Mouse (Mus musculus): Measurements from ENCODE around the gene Wdr70. TPM values are rescaled to one million over a fixed set of nuclear protein-coding genes. Genes with fewer than 3 reads are reported as not detected.

The Wdr70 gene
- total RNA-seq, 2 experiments from 2014 or later, result 29.9 to 40.2 TPM

DNA sequence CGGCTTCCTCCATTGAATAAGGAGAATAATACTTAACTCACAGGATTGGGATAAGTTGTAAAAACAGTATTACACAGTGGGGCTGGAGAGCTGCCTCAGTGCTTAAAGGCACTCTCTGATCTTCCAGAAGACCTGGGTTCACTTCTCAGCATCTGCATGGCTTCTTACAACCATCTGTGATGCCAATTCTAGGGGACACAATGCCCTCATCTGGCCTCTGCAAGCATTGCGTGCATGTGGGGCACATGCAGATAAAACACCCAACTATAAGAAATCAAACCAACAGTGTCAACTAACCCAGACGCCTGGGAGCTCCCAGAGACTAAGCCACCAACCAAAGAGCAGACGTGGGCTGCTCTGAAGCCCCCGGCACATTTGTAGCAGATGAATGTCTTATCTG, 60.6 kb downstream of the Wdr70 start:
- ATAC-seq (replicated peaks; ENCODE audit: low FRiP score, low TSS enrichment, poor library complexity, severe bottlenecking), result 0 out of 2 replicates have a peak, but pooled peaks have one; percentile 59

DNA sequence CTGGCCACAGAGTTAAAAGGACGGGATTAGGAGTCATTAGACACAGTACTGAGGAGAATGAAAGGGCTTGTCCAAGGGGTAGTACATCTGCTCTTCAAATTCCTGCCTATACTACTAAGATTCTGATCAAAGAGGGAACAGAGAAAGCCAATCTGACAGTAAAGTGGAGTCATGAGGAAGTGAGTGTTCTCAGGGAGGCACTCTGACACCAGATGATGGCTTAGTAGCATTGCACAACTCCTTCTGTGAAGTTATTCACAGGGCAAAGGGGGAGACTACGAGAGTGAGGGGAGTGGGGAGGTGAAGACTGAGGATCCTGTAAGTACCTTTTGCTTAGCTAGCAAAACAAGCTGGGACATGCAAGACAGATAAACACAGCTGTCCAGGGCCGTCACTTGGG, 61.2 kb downstream of the Wdr70 start:
- no peak for ATAC-seq (replicated peaks; ENCODE audit: low FRiP score, low TSS enrichment, poor library complexity, severe bottlenecking)

DNA sequence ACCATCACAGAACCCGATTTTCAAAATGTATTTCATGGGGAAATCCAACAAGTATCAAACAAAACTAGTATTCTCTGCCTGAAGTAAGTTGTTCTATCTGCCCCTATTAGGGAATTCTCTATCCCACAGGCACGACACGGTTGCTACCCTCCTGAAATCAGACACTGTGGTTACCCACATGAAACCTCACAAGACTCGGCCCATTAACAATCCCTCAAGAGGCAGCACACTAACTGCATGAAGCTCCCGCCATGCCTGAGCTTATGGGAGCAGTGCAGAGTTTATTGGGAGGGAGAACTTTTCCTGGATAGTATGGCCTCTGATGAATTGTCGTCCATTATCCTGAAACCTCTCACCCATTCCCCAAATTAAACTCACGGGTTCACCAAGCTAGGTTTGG, 67.8 kb downstream of the Wdr70 start:
- ATAC-seq (replicated peaks; ENCODE audit: low FRiP score, low TSS enrichment, poor library complexity, severe bottlenecking), result no peak

DNA sequence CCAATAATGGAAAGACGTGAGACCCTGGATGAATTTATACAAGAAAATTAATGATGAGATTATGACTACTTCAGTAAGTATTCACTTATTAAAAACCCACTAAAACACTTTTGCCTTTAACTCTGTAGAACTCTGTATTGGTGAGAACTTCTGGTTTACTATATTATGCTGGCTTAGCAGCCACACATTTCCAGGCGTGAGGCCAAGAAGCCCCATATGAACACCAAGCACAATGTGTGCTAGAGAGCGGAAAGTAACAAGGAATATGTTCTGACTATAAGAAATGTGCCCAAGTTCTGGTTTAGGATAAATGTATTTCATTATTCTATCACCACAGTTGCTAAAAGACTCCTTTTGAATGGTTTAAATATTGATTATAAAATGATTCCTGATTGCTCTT, 68.4 kb downstream of the Wdr70 start:
- no peak for ATAC-seq (replicated peaks; ENCODE audit: low FRiP score, low TSS enrichment, poor library complexity, severe bottlenecking)

DNA sequence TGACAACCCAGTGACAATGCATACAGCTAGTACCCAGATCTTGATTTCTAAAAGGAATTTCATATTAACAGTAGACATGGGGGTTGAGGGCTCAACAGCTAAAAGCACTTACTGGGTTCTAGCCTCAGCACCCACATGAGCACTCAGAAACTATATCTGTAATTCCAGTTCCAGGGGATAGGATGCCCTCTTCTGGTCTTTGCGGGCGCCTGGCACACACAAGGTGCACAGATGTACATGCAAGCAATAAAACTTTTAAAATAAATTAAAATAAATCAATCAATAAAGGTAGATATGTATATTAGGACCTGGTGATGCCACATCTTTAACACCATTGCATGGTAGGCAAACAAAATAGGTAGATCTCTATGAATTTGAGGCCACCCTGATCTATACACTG, 71.5 kb downstream of the Wdr70 start:
- ATAC-seq (replicated peaks; ENCODE audit: low FRiP score, low TSS enrichment, poor library complexity, severe bottlenecking), result no peak

DNA sequence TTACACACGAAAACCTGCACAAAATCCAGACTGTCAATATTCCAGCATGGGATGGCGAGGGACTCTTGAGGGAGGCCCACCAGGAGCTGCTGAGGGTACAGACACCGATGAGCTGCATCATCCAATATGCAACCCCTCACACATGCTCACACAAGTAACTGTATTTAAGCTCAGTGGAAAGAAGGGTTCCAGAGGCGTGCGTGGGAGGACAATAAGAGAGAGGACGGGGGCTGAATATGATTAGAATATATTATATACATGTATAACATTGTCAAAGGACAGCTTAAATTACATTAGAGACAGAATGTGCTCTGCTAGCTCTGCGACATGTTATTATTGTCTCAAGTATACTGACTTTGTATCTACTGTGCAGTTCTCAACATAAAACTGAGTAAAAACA, 87.6 kb downstream of the Wdr70 start:
- no peak for ATAC-seq (replicated peaks; ENCODE audit: low FRiP score, low TSS enrichment, poor library complexity, severe bottlenecking)

DNA sequence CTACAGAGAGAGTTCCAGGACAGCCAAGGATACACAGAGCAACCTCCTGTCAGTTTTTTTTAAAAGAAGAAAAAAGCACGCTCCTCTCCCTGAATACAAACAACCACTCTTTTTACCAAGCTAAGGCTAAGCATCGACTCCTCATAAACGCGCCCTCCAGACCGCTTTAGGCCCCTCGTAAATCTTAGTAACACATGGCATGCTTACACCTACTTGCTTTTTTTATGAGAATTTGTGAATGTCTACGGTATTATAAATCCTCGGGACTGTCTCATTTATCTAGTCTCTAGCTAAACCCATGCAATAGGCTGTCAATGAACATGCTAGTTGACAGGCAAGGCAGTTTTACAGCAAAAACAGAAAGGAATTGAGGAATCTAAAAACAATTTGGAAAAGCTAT, 91.6 kb downstream of the Wdr70 start:
- ATAC-seq (replicated peaks; ENCODE audit: low FRiP score, low TSS enrichment, poor library complexity, severe bottlenecking), result no peak

DNA sequence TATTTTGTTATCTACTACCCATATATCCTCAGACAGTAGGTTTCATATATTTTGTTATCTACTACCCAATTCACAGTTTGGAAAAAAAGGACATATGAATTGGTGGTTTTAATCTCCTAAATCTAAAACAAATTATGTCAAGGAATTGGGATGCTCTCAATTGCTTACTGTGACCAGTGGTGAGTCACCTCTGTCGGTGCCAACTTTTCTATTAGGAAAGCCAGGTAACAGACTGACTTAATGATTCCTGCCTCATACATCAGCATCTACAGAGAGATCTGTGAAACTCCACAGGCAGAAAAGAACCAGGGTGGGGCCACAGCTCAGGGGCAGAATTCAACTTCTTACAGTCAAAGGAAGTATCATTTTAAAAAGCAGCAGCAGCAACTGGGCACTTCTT, 93.0 kb downstream of the Wdr70 start:
- ATAC-seq (replicated peaks; ENCODE audit: low FRiP score, low TSS enrichment, poor library complexity, severe bottlenecking), result no peak

DNA sequence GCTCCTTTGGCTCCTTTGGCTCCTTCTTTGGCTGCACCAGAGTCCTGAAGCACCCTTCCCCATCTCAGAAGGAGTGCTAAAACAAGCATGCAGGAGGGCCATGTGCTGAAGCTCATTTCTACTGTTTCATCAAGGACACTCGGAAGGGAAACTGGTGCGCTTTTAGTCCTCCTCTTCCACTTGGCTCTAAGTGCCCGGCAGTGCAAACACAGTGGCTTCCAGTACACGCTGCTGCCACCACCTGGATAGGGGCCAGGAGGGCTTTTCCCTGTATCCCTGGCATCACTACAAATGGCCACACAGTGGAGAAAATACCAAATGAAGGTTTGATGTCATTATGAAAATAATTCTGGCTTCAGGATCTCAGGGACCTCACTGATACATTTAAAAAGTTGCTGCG, 93.5 kb downstream of the Wdr70 start:
- ATAC-seq (replicated peaks; ENCODE audit: low FRiP score, low TSS enrichment, poor library complexity, severe bottlenecking), result no peak

DNA sequence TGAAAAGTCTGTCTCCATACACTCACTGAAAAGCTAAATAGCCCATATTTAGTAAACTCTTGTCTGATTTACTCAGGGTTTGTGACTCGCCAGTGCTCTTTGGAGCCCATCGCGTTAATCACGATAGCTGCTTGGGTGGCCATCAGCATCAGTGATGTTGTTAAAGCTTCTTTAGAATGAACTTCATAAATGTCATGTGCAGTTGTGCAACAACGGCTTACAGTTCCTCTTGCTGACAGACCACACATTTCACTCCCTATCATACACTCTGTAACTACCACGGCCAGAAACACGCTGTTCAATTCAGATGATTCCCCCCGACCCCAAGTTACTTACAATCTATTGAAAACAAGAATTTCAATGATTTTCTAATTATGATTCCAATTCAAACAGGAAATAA, 95.2 kb downstream of the Wdr70 start:
- ATAC-seq (replicated peaks; ENCODE audit: low FRiP score, low TSS enrichment, poor library complexity, severe bottlenecking), result no peak

DNA sequence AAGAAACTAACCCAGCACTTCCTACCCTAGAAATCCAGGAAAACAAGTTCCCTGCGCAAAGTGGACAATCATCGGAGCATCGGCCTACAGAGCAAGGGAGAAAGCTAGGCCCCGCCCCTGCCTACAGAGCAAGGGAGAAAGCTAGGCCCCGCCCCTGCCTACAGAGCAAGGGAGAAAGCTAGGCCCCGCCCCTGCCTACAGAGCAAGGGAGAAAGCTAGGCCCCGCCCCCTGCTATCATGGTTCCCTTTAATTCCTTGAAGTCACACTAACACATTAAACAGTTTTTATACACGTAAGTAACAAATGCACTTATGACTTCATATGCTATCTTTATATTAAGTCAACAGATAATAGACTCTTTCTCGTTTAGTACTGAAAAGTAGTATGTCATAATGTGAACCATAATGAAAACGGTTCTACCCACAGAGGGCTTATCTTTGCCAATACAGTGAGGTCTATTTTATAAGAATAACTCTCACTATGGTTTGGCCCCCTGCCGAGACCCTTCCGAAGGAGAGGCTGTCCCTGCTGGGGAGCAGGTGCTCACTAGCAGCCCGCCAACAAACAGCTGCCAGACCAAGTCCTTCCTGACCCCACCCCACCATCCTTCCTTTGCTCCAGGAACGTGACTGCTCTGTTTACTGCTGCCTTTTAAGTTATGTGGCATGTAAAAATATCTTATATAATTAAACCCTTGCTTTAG, 100.0 kb downstream of the Wdr70 start:
- ATAC-seq (replicated peaks; ENCODE audit: low FRiP score, low TSS enrichment, poor library complexity, severe bottlenecking), result peak; percentile 99

DNA sequence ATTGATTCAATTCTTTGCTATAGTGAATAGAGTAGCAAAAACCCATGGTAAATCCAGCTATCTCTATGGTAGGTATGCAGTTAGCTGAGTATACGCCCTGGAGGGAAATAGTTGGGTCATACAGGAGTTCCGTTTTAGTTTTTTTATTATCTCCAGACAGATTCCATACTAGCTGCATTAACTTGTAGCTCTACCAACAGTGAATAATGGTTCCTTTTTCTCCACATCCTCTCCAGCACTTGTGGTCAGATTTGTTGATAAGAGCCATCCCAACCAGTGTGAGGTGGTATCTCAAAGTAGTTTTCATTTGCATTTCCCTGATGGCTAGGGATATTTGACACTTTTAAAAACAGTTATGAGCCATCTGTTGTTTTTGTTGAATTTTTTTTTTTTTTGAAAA, 100.9 kb downstream of the Wdr70 start:
- peak; percentile 8; the same call in 1 of the 2 replicates for ATAC-seq (replicated peaks; ENCODE audit: low FRiP score, low TSS enrichment, poor library complexity, severe bottlenecking)

DNA sequence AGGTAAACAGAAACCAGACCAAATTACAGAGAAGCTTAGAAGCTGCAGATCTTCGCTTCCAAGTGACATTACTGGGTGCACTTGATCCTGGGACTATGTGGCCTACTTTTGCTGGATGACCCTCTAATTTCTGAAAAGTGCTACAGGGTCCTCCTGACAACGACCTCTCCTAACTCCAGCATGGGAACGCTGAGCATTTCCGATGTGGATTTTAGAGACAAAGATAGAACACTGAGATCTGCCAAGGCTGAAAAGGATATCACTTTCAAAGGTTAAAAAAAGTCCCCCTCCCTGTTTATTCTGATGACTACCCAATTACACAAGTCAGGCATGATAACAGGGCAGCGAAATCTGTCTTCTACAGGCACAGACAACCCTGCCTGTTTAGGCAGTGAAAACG, 105.3 kb downstream of the Wdr70 start:
- ATAC-seq (replicated peaks; ENCODE audit: low FRiP score, low TSS enrichment, poor library complexity, severe bottlenecking), result no peak

DNA sequence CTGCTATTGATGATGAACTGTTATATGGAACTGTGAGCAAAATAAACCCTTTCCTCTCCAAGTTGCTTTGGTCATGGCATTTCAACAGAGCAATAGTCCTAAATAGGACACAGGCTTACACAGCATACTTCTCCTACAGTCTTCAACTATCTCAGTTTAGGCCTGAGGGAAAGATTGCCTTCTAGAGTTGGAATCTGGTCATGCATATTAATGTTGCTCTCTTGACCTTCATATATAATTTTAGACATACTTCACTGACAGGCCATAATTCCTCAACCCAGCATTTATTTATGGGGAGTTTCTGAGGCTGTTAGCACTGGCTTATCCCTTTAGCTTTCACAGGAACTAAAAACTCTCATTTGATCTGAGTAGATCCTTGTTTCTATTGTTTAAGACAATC, 108.9 kb downstream of the Wdr70 start:
- no peak for ATAC-seq (replicated peaks; ENCODE audit: low FRiP score, low TSS enrichment, poor library complexity, severe bottlenecking)

DNA sequence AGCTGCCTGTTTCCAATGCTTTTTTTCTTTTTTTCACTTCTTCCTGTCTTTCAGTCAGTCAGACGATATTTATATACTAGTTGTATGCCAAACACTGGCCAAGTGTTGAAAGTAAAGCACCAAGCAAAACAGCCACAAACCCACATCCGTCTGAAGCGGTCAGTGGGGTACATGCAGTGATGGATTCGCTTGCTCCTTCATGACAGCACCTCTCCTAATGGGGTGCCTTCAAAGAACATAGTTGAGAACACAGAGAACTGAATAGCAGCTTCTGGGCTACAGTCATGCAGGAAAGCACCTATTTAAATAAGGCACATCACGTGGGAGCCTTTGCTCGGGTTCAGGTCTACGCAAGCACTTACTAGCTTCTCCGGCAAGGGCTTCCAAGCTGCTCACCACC, 111.6 kb downstream of the Wdr70 start:
- no peak for ATAC-seq (replicated peaks; ENCODE audit: low FRiP score, low TSS enrichment, poor library complexity, severe bottlenecking)

DNA sequence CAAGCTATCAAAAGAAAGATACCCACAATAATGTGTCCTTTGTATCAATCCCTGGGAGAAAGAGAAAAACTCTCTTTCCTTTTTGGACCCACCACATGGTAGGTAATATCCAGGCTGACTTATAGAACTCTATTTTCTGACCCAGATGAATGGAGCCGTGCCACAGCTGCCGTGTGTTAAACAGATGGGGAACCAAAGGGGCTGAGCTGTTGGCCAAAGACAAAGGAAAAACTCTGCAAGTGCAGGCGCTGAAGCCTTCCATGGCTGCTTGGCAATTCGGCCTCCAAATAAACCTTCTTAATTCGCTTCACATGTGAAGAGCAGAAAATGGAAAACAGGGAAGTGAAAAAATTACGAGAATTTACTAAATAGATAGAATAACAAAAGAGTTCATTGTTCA, 112.7 kb downstream of the Wdr70 start:
- ATAC-seq (replicated peaks; ENCODE audit: low FRiP score, low TSS enrichment, poor library complexity, severe bottlenecking), result no peak

DNA sequence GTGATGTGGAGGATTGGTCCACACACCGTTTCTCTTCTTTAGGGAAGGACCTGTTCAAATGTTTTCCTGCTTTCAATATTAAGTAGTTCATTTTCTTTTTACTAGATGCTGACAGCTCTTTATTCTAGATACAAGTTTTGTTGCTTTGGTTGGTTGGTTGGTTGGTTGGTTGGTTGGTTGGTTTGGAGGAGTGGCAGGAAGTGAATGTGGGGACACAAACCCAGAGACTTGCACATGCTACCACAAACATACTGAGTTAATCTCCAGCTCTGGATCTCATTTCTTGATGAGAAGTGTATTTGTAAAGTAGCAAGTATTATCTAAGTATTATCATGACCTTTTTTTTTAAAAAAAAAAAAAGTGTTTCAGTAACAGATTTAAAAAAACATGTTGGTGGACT, 120.4 kb downstream of the Wdr70 start:
- ATAC-seq (replicated peaks; ENCODE audit: low FRiP score, low TSS enrichment, poor library complexity, severe bottlenecking), result no peak

DNA sequence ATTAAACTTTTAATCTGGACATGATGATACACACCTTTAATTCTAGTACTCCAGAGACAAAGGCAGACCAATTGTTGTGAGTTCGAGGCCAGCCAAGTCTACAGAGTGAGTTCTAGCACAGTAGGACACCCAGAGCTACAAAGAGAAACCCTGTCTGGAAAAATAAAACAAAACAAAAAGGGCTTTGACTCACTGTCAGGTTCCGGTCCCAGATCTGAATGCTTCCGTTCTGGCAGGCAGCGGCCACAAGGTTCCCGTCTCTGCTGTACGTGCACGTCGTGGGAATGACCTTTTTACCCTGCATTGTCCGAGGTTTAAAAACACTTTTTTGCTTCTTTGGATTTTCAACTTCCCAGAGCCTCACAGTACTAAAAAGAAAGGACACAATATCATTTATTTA, 122.2 kb downstream of the Wdr70 start:
- ATAC-seq (replicated peaks; ENCODE audit: low FRiP score, low TSS enrichment, poor library complexity, severe bottlenecking), result no peak

DNA sequence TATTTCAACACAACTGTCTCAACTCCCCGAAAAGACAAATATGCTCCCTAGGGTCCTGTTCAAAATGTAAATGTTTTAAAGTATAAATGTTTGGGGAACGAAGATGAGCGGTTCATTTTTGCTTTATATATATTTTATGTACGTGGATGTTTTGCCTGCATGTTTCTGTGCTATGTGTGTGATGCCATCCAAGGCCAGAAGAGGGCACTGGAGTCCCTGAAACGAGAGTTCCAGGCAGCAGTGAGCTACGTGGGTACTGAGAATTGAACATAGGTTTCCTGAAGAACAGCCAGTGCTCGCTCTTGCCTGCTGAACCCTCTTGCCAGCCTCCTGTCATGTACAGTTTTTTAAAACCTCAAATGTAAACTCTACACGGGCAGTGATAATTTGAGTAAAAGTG, 124.6 kb downstream of the Wdr70 start:
- peak; percentile 84 for ATAC-seq (replicated peaks; ENCODE audit: low FRiP score, low TSS enrichment, poor library complexity, severe bottlenecking)

DNA sequence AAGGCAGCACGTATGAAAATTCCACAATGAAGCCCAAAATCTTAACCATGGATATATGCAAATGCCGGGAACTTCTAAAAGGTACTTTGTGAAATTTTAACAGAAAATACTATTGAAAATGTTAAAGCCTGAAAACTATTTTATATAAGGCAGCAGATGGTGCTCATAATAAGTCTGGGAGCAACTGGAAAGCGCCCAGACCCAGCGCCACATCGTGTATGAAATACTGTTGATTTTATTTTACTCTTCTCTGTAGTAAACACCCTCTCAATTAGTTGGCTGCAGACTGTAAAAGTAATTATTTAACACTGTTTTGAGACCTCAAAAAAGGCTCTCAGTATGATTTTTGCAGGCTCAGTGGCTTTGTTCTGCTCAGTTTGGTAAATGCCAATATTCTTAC, 126.5 kb downstream of the Wdr70 start:
- no peak for ATAC-seq (replicated peaks; ENCODE audit: low FRiP score, low TSS enrichment, poor library complexity, severe bottlenecking)

DNA sequence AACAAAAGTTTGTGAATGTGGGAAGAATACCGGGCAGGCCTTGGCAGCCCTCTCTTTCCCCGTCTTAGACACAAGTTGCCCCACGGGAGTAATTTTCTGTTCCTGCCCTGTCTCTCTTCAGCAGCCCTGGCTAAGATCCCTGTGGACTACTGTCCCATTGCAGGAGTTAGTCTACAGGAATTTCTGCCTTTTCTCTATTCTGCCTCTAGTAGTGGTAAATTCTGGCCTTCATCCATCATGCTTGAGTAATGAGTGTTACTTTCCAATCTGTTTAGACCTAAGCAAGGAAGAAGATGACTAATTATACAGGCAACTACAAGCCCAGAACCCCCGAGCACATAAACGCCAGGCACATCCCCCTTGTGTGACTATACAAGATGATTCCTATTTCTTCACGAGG, 136.2 kb downstream of the Wdr70 start:
- no peak for ATAC-seq (replicated peaks; ENCODE audit: low FRiP score, low TSS enrichment, poor library complexity, severe bottlenecking)

DNA sequence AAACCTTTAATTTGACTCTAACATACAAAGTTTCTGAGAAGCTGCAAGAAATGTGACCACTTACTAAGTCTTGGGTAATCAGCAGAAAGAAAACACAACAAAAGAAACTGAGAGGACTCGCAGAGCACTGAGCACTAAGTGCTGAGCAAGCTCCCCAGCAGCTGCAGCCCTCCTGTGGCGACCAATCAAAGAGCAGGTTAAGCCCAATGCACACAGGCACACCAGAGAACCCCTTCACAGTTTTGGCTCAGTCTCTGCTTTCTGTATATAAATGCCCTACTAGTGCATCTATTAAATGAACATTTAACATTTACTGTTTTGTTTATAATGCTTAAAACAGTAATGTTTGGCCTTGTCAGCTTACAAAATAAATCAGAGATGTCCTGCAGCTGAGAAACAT, 137.5 kb downstream of the Wdr70 start:
- ATAC-seq (replicated peaks; ENCODE audit: low FRiP score, low TSS enrichment, poor library complexity, severe bottlenecking), result no peak

All from megakaryocyte-erythroid progenitor cell, adult 5-6 weeks (primary cell).